Mouse (Mus musculus) ES-E14 (cell line): ENCODE data around the gene Slco2a1.

Experiments
- CHD2 ChIP-seq: IDR thresholded peaks from 2 replicates; pipeline ENCODE4 v1.6.1; 2014; ENCODE audit warnings: mild to moderate bottlenecking, low read depth, low read length, inconsistent platforms
- HCFC1 ChIP-seq: IDR thresholded peaks from 2 replicates; pipeline ENCODE4 v1.6.1; 2012; ENCODE audit warnings: low read length, inconsistent platforms, borderline replicate concordance; ENCODE audit not compliant: insufficient read depth
- MAFK ChIP-seq: IDR thresholded peaks from 2 replicates; pipeline ENCODE4 v1.6.1; 2014; ENCODE audit warnings: mild to moderate bottlenecking, low read depth, low read length, inconsistent platforms; ENCODE audit not compliant: insufficient read depth
- ZNF384 ChIP-seq: IDR thresholded peaks from 2 replicates; pipeline ENCODE4 v1.6.1; 2012; ENCODE audit warnings: low read depth, low read length, inconsistent platforms

DNA sequence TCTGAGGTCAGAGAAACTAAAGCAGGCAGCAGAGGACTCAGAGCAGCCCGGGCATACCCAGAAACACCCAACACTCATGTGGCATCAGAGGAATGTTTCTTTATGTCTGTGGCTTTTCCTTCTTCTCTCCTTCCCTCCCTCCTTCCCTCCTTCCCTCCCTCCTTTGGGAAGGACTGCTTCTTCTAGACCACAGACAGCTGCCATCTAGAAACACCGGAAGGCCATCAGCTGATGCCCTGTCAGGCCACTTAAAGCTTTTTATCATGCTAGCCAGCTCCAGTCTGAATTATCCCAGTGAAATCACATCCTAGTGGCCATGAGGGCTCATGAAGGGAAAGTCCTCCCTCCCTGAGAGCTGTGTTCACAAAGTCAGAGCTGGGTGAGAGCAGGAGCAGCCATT is 52.1 kb downstream of the Slco2a1 start:
- TF ChIP-seq ZNF384, result no peak
- TF ChIP-seq MAFK, result no peak
- no peak for TF ChIP-seq CHD2
- no peak for TF ChIP-seq HCFC1
